ENCODE assay signal across 22 mouse cellular contexts in the genomic region with DNA sequence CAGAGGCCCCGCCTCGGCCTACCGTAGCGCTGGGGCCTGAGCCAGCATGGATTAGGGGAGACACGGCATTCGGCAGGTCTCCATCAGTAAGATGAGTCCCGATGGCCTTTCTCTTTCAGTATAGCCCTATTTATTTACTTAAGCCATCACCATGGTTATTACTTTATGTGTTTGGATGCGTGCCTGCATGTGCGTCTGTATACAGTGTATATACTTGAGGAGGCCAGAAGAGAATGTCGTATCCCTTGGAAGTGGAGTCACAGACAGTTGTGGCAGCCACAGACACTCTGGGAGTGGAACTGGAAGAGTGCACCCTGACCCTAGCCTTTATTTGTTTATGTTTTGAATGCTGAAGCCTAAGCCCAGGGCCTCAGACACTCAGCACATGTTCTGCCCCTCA. TPM values are rescaled to one million over a fixed set of nuclear protein-coding genes. Genes with fewer than 3 reads are reported as not detected.
A peak's percentile ranks its signal among the peaks of the same experiment; 100 is the strongest.
DNase-seq lines count a peak whose midpoint lies in the region; ATAC-seq lines count a peak whose summit lies in the region.
"Had no signal": no experiment of that assay in that cellular context is flagged by ENCODE, and none has a peak within 500 bp of the region (broad histone marks: within the 10 kb centered on the region; RNA-seq: fewer than 3 reads in every experiment).

No protein-coding gene starts in this region.

- WGBS in kidney, embryonic 16.5 days, result 74% methylated on average over 10 of the region's 10 CpGs
- 55% methylated on average over 10 of the region's 10 CpGs for WGBS in lung, embryonic 16.5 days
- 79% methylated on average over 10 of the region's 10 CpGs for WGBS in limb, embryonic 15.5 days

- intact Hi-C loops in heart, postnatal 14 days (cut with DNase I), result no loop called here

- no peak overlapping the region for H3K27ac ChIP-seq in kidney, embryonic 16.5 days (ENCODE audit: low read length)
- no peak overlapping the region for H3K27ac ChIP-seq in lung, embryonic 16.5 days (ENCODE audit: low read length)
- H3K27ac ChIP-seq in limb, embryonic 15.5 days, result no peak overlapping the region
- H3K27ac ChIP-seq: embryonic facial prominence, embryonic 15.5 days; forebrain, embryonic 10.5 days; heart, embryonic 13.5 days; hindbrain, embryonic 12.5 days had no signal

- H3K4me3 ChIP-seq in kidney, embryonic 16.5 days (ENCODE audit: low read length), result no peak overlapping the region
- no peak overlapping the region for H3K4me3 ChIP-seq in lung, embryonic 16.5 days (ENCODE audit: low read length)
- H3K4me3 ChIP-seq in limb, embryonic 15.5 days, result no peak overlapping the region
- H3K4me3 ChIP-seq: embryonic facial prominence, embryonic 15.5 days; erythroblast, embryonic 14.5 days; forebrain, embryonic 10.5 days; heart, embryonic 13.5 days; hindbrain, embryonic 12.5 days had no signal

- no peaks in the 10 kb centered on the region for H3K27me3 ChIP-seq in kidney, embryonic 16.5 days (ENCODE audit: insufficient read depth, low read length)
- no peaks in the 10 kb centered on the region for H3K27me3 ChIP-seq in lung, embryonic 16.5 days (ENCODE audit: control insufficient read depth, insufficient read depth, low read depth, low read length)
- no peaks in the 10 kb centered on the region for H3K27me3 ChIP-seq in limb, embryonic 15.5 days
- H3K27me3 ChIP-seq: CH12.LX; embryonic facial prominence, embryonic 15.5 days; heart, embryonic 13.5 days; hindbrain, embryonic 12.5 days; Patski had no signal

- H3K4me1 ChIP-seq in kidney, embryonic 16.5 days (ENCODE audit: insufficient read depth, low read length), result no peaks in the 10 kb centered on the region
- H3K4me1 ChIP-seq in lung, embryonic 16.5 days (replicated peaks; ENCODE audit: control insufficient read depth, insufficient read depth, low read length), result no peaks in the 10 kb centered on the region
- no peaks in the 10 kb centered on the region for H3K4me1 ChIP-seq in limb, embryonic 15.5 days
- H3K4me1 ChIP-seq: embryonic facial prominence, embryonic 15.5 days; forebrain, embryonic 10.5 days; hindbrain, embryonic 12.5 days had no signal

- peaks cover 6% of the 10 kb centered on the region; the same call in 1 of the 2 replicates for H3K9me3 ChIP-seq in kidney, embryonic 16.5 days (ENCODE audit: low read length)
- no peaks in the 10 kb centered on the region for H3K9me3 ChIP-seq in lung, embryonic 16.5 days (ENCODE audit: control insufficient read depth, low read length)
- H3K9me3 ChIP-seq in limb, embryonic 15.5 days, result no peaks in the 10 kb centered on the region
- H3K9me3 ChIP-seq: embryonic facial prominence, embryonic 15.5 days; heart, embryonic 13.5 days; hindbrain, embryonic 12.5 days had no signal

- no peak overlapping the region for H3K9ac ChIP-seq in kidney, embryonic 16.5 days (replicated peaks; ENCODE audit: low read length)
- H3K9ac ChIP-seq in lung, embryonic 16.5 days (ENCODE audit: low read length), result no peak overlapping the region
- no peak overlapping the region for H3K9ac ChIP-seq in limb, embryonic 15.5 days
- H3K9ac ChIP-seq: embryonic facial prominence, embryonic 15.5 days; heart, embryonic 13.5 days; hindbrain, embryonic 12.5 days had no signal

- DNase-seq in kidney, adult 8-10 months, result no peak
- DNase-seq in lung, postnatal 14 days, result no peak
- no peak for DNase-seq in heart, postnatal 14 days
- no peak for DNase-seq in frontal cortex, adult 2 months (ENCODE audit: extremely low spot score in 1 of 2, low spot score in 1 of 2)
- DNase-seq: adrenal gland, postnatal 14 days; cerebellum, adult 18-20 months; cerebellum, adult 9-11 months; cerebellum, postnatal 36 days; gastrocnemius, postnatal 36 days; heart, postnatal 4 days had no signal

- ATAC-seq in kidney, embryonic 16.5 days (ENCODE audit: low FRiP score, low TSS enrichment), result 0 out of 2 replicates have a peak, but pooled peaks have one; percentile 46
- ATAC-seq in lung, embryonic 16.5 days (ENCODE audit: low read depth), result 0 out of 2 replicates have a peak, but pooled peaks have one; percentile 54
- ATAC-seq in limb, embryonic 15.5 days (ENCODE audit: insufficient number of reproducible peaks, low FRiP score, low TSS enrichment, low read depth), result peak; percentile 26; the same call in 1 of the 2 replicates
- ATAC-seq: activated CD4-positive, CD25-positive, alpha-beta regulatory T cell, adult 4 months; forebrain, embryonic 14.5 days; Patski had no signal

- no peak overlapping the region for H3K4me2 ChIP-seq in kidney, embryonic 16.5 days (replicated peaks; ENCODE audit: low read depth, low read length)
- H3K4me2 ChIP-seq in lung, embryonic 16.5 days (ENCODE audit: low read depth, low read length), result no peak overlapping the region
- H3K4me2 ChIP-seq in limb, embryonic 15.5 days, result no peak overlapping the region
- H3K4me2 ChIP-seq: embryonic facial prominence, embryonic 15.5 days; heart, embryonic 13.5 days; hindbrain, embryonic 12.5 days had no signal

- H3K36me3 ChIP-seq in kidney, embryonic 16.5 days (ENCODE audit: insufficient read depth, low read length), result peaks cover 48% of the 10 kb centered on the region
- H3K36me3 ChIP-seq in lung, embryonic 16.5 days (ENCODE audit: control insufficient read depth, insufficient read depth, low read length), result peaks cover 15% of the 10 kb centered on the region
- peaks cover 47% of the 10 kb centered on the region for H3K36me3 ChIP-seq in limb, embryonic 15.5 days

RNA-seq across cellular contexts. Expression of a gene that starts 7.3 kb away (rescaled TPM):
- 324 and 325 TPM in 2 replicates for polyA plus RNA-seq in kidney, embryonic 16.5 days (2015; fragmentation: Nextera tagmentation; extraction: Ambion mirVana)
- 350 and 370 TPM in 2 replicates for polyA plus RNA-seq in lung, embryonic 16.5 days (2015; fragmentation: Nextera tagmentation; extraction: Ambion mirVana)
- 291 and 303 TPM in 2 replicates for polyA plus RNA-seq in limb, embryonic 15.5 days (2015; fragmentation: Nextera tagmentation; extraction: Ambion mirVana)
- total RNA-seq in heart, postnatal 14 days (2021), result 100 to 1,000 TPM; 516 to 524 TPM
- polyA plus RNA-seq in frontal cortex, adult 2 months (2012; rRNA removed), result 247 and 298 TPM in 2 replicates

RNA-seq across cellular contexts. Expression of a gene that starts 10.4 kb away (rescaled TPM):
- polyA plus RNA-seq in kidney, embryonic 16.5 days (2015; fragmentation: Nextera tagmentation; extraction: Ambion mirVana), result 0.81 and 1.2 TPM in 2 replicates
- 1.2 and 1.6 TPM in 2 replicates for polyA plus RNA-seq in lung, embryonic 16.5 days (2015; fragmentation: Nextera tagmentation; extraction: Ambion mirVana)
- polyA plus RNA-seq in limb, embryonic 15.5 days (2015; fragmentation: Nextera tagmentation; extraction: Ambion mirVana), result 0.91 and 3.5 TPM in 2 replicates
- total RNA-seq in heart, postnatal 14 days (2021), result 10 to 100 TPM; 27.7 to 34.9 TPM
- 34.7 and 44.7 TPM in 2 replicates for polyA plus RNA-seq in frontal cortex, adult 2 months (2012; rRNA removed)
- total RNA-seq: CH12.LX had no signal
- polyA plus RNA-seq: activated CD4-positive, CD25-positive, alpha-beta regulatory T cell, adult 4 months; erythroblast, embryonic 14.5 days had no signal

RNA-seq across cellular contexts. Expression of a gene that starts 35.7 kb away (rescaled TPM):
- polyA plus RNA-seq in kidney, embryonic 16.5 days (2015; fragmentation: Nextera tagmentation; extraction: Ambion mirVana), result 43.6 and 49.3 TPM in 2 replicates
- 42.4 and 44.3 TPM in 2 replicates for polyA plus RNA-seq in lung, embryonic 16.5 days (2015; fragmentation: Nextera tagmentation; extraction: Ambion mirVana)
- 31.5 and 33.0 TPM in 2 replicates for polyA plus RNA-seq in limb, embryonic 15.5 days (2015; fragmentation: Nextera tagmentation; extraction: Ambion mirVana)
- 1 to 10 TPM; 5.1 to 5.5 TPM for total RNA-seq in heart, postnatal 14 days (2021)
- polyA plus RNA-seq in frontal cortex, adult 2 months (2012; rRNA removed), result 10.9 and 12.8 TPM in 2 replicates

RNA-seq across cellular contexts. Expression of a gene that starts 44.0 kb away (rescaled TPM):
- polyA plus RNA-seq in kidney, embryonic 16.5 days (2015; fragmentation: Nextera tagmentation; extraction: Ambion mirVana), result 1.2 and 1.4 TPM in 2 replicates
- polyA plus RNA-seq in lung, embryonic 16.5 days (2015; fragmentation: Nextera tagmentation; extraction: Ambion mirVana), result 8.9 and 9.9 TPM in 2 replicates
- 3.2 and 3.4 TPM in 2 replicates for polyA plus RNA-seq in limb, embryonic 15.5 days (2015; fragmentation: Nextera tagmentation; extraction: Ambion mirVana)
- under 1 TPM; 0.29 to 0.41 TPM for total RNA-seq in heart, postnatal 14 days (2021)
- 6.2 and 6.4 TPM in 2 replicates for polyA plus RNA-seq in frontal cortex, adult 2 months (2012; rRNA removed)
- total RNA-seq: gastrocnemius, postnatal 36 days had no signal
- polyA plus RNA-seq: Patski had no signal
